Mouse (Mus musculus): ENCODE data around the gene Tbx21. TPM values are rescaled to one million over a fixed set of nuclear protein-coding genes. Genes with fewer than 3 reads are reported as not detected.

Gene Tbx21
- polyA plus RNA-seq, 1 experiment from 2014 or later = not detected

DNA sequence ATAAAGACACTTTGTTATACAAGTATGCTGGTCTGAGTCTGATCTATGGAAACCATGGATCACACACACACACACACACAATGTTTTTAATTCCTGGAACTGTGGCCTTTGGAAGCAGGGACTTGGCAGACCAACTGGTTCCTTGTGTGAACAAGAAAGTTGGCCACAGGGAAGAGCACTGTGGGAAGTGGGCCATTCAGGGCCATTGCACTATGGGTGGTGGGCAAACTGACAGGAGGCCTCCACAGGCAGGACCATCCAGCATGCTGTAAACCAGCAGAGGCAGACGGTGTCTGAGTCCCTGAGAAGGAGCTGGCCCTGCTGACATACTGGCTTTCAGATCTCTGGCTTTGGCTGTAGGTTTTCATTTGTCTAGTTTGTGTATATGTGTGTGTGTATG, 45.8 kb downstream of the Tbx21 start:
- no peak overlapping the region for H3K4me3 ChIP-seq (replicated peaks; ENCODE audit: low read depth, low read length)
- DNase-seq (ENCODE audit: low spot score) (no peak), ATAC-seq (replicated peaks; ENCODE audit: low FRiP score, low read depth) (no peak)
- no peaks in the 10 kb centered on the region for H3K4me1 ChIP-seq (replicated peaks; ENCODE audit: insufficient read depth, low read length)
- no peak overlapping the region for H3K9ac ChIP-seq (ENCODE audit: low read depth, low read length)
- TF ChIP-seq CTCF (IDR thresholded peaks at IDR 0.05; ENCODE audit: low read depth) = no peak
- no peaks in the 10 kb centered on the region for H3K27me3 ChIP-seq (ENCODE audit: insufficient read depth, low read length)
- H3K36me3 ChIP-seq (ENCODE audit: insufficient read depth, low read length) = peaks cover 17% of the 10 kb centered on the region; the same call in 1 of the 2 replicates
- H3K9me3 ChIP-seq (replicated peaks; ENCODE audit: low read length) = no peaks in the 10 kb centered on the region
- no peak overlapping the region for H3K4me2 ChIP-seq (ENCODE audit: low read length)
- WGBS = 55% methylated on average over 1 of the region's 1 CpGs
- H3K27ac ChIP-seq = no peak overlapping the region

DNA sequence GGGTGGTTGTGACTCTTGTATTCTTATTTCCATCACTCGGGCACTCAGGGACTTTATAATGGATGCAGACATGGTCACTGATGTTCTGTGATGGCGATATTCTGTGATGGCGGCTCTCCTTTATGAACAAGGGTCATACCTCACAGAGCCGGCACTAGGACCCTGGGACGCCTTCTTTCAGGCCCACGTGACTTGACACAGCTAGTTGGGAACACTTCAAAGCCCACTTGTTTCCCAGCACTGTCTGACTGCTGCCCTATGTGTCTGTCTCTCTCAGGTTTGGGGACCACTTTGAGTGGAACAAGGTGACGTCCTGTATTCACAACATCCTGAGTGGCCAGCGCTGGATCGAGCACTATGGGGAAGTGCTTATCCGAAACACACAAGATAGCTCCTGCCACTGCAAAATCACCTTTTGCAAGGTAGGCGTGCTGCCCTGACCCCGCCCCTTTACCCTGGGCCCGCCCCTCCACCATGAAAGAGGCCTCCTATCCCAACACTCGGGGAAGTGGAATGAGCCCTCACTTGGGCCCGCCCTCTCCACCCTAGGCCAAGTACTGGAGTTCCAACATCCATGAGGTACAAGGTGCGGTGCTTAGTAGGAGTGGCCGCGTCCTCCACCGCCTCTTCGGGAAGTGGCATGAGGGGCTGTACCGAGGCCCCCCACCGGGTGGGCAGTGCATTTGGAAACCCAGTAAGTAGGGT, 48.3 kb downstream of the Tbx21 start:
- Histone ChIP-seq H3K9ac (ENCODE audit: low read depth, low read length) (no peak overlapping the region), H3K9me3 (replicated peaks; ENCODE audit: low read length) (no peaks in the 10 kb centered on the region), H3K27me3 (ENCODE audit: insufficient read depth, low read length) (no peaks in the 10 kb centered on the region), H3K4me3 (replicated peaks; ENCODE audit: low read depth, low read length) (no peak overlapping the region), H3K4me2 (ENCODE audit: low read length) (no peak overlapping the region), H3K4me1 (replicated peaks; ENCODE audit: insufficient read depth, low read length) (0 out of 2 replicates have a peak, but pooled peaks cover 2% of the 10 kb centered on the region), H3K36me3 (ENCODE audit: insufficient read depth, low read length) (peaks cover 17% of the 10 kb centered on the region; the same call in 1 of the 2 replicates), H3K27ac (no peak overlapping the region)
- no peak for ATAC-seq (replicated peaks; ENCODE audit: low FRiP score, low read depth)
- WGBS = 56% methylated on average over 22 of the region's 22 CpGs
- TF ChIP-seq CTCF (IDR thresholded peaks at IDR 0.05; ENCODE audit: low read depth) = no peak
- DNase-seq (ENCODE audit: low spot score) = no peak

DNA sequence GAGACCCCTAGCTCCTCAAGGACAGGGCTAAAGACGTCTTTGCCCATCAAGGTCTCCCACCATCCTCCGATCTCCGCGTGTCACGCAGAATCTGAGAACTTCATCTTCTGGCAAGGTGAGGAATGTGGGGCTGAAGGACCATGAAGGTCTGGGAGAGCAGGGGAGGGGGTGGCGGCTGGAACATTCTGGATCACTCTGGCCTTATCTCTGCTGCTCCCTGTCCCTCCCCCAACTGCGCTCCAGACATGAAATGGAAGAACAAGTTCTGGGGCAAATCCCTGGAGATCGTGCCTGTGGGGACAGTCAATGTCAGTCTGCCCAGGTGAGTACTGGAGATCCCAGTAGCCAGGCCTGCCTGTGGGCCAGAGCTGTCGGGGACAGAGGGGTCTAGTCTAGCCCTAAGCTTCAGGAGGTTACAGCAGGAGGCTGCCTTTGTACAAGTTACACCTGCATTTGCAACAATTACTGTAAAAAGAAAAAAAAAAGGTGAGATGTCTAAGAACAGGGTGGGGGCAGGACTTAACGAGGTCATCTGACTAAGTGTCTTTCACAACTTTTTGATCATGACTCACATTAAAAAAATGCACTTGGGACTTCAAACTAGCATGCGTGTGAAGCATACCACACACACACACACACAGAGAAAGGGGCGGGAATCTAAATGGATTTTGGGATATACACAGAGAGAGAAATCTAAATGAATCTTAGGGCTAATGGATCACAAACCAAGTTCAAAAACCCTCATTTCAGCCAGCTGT, 49.4 kb downstream of the Tbx21 start:
- no peak for TF ChIP-seq CTCF (IDR thresholded peaks at IDR 0.05; ENCODE audit: low read depth)

DNA sequence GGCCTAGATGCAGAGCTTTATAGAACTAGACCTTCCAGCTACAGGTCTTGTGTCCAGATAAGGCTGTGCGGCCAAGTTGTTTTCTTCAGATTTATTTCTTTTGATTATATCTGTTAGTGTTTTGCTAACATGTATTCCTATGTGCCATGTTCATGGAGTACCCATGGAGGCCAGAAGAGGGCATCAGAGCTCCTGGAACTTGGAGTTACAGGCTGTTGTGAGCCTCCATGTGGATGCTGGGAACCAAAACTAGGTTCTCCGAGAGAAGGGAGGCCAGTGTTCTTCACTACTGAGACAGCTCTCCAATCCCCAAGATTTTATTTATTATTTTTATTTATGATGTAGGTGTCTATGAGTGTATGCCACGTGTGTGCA, 51.2 kb downstream of the Tbx21 start:
- Histone ChIP-seq H3K27ac (no peak overlapping the region), H3K36me3 (ENCODE audit: insufficient read depth, low read length) (peaks cover 33% of the 10 kb centered on the region), H3K4me3 (replicated peaks; ENCODE audit: low read depth, low read length) (no peak overlapping the region), H3K4me2 (ENCODE audit: low read length) (no peak overlapping the region), H3K4me1 (replicated peaks; ENCODE audit: insufficient read depth, low read length) (0 out of 2 replicates have a peak, but pooled peaks cover 2% of the 10 kb centered on the region), H3K27me3 (ENCODE audit: insufficient read depth, low read length) (no peaks in the 10 kb centered on the region), H3K9ac (ENCODE audit: low read depth, low read length) (no peak overlapping the region), H3K9me3 (replicated peaks; ENCODE audit: low read length) (no peaks in the 10 kb centered on the region)
- no peak for ATAC-seq (replicated peaks; ENCODE audit: low FRiP score, low read depth)
- no peak for DNase-seq (ENCODE audit: low spot score)
- WGBS = 80% methylated on average over 3 of the region's 3 CpGs
- peak; percentile 51 for TF ChIP-seq CTCF (IDR thresholded peaks at IDR 0.05; ENCODE audit: low read depth)

More for the DNA sequence above, 49.4 kb downstream of the Tbx21 start:
- Histone ChIP-seq H3K4me1 (replicated peaks; ENCODE audit: insufficient read depth, low read length) (0 out of 2 replicates have a peak, but pooled peaks cover 2% of the 10 kb centered on the region), H3K27me3 (ENCODE audit: insufficient read depth, low read length) (no peaks in the 10 kb centered on the region), H3K36me3 (ENCODE audit: insufficient read depth, low read length) (peaks cover 26% of the 10 kb centered on the region), H3K9ac (ENCODE audit: low read depth, low read length) (no peak overlapping the region), H3K9me3 (replicated peaks; ENCODE audit: low read length) (no peaks in the 10 kb centered on the region), H3K4me3 (replicated peaks; ENCODE audit: low read depth, low read length) (no peak overlapping the region), H3K4me2 (ENCODE audit: low read length) (no peak overlapping the region), H3K27ac (no peak overlapping the region)
- ATAC-seq (replicated peaks; ENCODE audit: low FRiP score, low read depth) (no peak), DNase-seq (ENCODE audit: low spot score) (no peak)
- WGBS = 86% methylated on average over 12 of the region's 12 CpGs

DNA sequence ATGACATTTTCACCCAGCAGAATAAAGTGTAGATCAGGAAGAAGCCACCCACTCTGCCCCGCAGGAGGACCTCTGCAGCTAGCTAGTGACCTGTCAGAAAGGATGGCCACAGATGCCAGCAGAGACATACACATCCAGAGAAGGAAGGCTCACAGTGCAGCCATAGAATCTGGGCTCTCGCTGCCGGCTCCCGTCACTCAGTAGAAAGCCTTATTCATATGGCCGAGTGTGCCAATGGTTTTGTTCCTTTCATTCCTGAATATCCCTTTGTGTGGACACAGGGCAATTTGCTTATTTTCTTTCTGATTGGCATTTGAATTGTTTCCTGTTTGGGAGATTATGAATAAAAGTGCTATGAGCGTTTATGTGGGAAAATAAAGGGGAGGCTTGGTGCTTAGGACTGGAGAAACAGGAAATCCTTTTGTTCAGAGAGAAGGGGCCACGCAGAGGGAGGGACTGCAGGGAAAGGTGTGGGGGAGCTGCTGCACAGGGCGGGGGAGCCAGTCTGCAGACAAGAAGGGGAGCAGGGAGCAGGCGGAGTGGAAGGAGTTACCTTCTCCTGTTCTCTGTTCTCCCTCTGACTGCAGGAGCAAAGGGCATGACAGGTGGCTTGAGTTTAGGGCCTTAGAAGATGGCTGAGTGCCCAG, 51.7 kb downstream of the Tbx21 start:
- Histone ChIP-seq H3K4me1 (replicated peaks; ENCODE audit: insufficient read depth, low read length) (0 out of 2 replicates have a peak, but pooled peaks cover 2% of the 10 kb centered on the region), H3K9me3 (replicated peaks; ENCODE audit: low read length) (no peaks in the 10 kb centered on the region), H3K27ac (no peak overlapping the region), H3K4me3 (replicated peaks; ENCODE audit: low read depth, low read length) (no peak overlapping the region), H3K4me2 (ENCODE audit: low read length) (no peak overlapping the region), H3K9ac (ENCODE audit: low read depth, low read length) (no peak overlapping the region), H3K27me3 (ENCODE audit: insufficient read depth, low read length) (no peaks in the 10 kb centered on the region), H3K36me3 (ENCODE audit: insufficient read depth, low read length) (peaks cover 30% of the 10 kb centered on the region; the same call in 1 of the 2 replicates)
- peak; percentile 24 for DNase-seq (ENCODE audit: low spot score)
- TF ChIP-seq CTCF (IDR thresholded peaks at IDR 0.05; ENCODE audit: low read depth) = no peak
- ATAC-seq (replicated peaks; ENCODE audit: low FRiP score, low read depth) = no peak
- 44% methylated on average over 9 of the region's 9 CpGs for WGBS

DNA sequence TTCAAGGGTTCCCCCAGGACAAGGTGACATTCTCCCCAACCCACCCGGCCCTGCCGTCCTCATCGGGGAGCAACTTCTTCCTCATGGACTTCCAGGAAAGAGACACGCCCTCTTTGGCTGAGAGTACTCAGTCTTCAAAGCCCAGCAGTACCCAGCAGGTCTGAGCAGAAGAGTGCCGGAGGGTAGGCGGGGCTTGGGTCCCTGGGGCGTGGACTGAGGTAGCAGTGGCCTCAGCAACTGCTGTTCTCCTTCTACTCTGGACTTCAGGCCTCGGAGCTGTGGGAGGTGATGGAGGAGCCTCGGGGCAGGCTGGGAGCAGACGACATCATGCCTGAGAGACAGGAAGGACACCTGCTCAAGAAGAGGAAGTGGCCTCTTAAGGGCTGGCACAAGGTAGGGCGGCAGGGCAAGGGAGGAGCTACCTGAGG, 62.9 kb downstream of the Tbx21 start:
- Histone ChIP-seq H3K9me3 (replicated peaks; ENCODE audit: low read length) (no peaks in the 10 kb centered on the region), H3K27ac (no peak overlapping the region), H3K27me3 (ENCODE audit: insufficient read depth, low read length) (no peaks in the 10 kb centered on the region), H3K4me2 (ENCODE audit: low read length) (peak overlapping the region; percentile 90), H3K9ac (ENCODE audit: low read depth, low read length) (0 out of 2 replicates have a peak overlapping the region, but pooled peaks have one; percentile 86), H3K4me1 (replicated peaks; ENCODE audit: insufficient read depth, low read length) (peaks cover 12% of the 10 kb centered on the region), H3K36me3 (ENCODE audit: insufficient read depth, low read length) (peaks cover 38% of the 10 kb centered on the region), H3K4me3 (replicated peaks; ENCODE audit: low read depth, low read length) (no peak overlapping the region)
- WGBS = 28% methylated on average over 11 of the region's 11 CpGs
- peak; percentile 33 for DNase-seq (ENCODE audit: low spot score)
- peak; percentile 37; the same call in 1 of the 2 replicates for ATAC-seq (replicated peaks; ENCODE audit: low FRiP score, low read depth)
- TF ChIP-seq CTCF (IDR thresholded peaks at IDR 0.05; ENCODE audit: low read depth) = no peak

All from kidney, postnatal 0 days (tissue).